Mouse (Mus musculus) ovary, postnatal 14 days (tissue): ENCODE data around the gene Dnttip1.
"Not testable (repeated sequence)": the region's sequence is repeated elsewhere in the genome, so short reads cannot be mapped to it uniquely, and the experiment has no call there.

ENCODE experiments used
- DNase-seq: peaks from one replicate; pipeline ENCODE4 v3.0.0; 2022; ENCODE audit warnings: low spot score

Gene Dnttip1

GRCm38 (mm10) chr2:164783926-164784581, 38.3 kb downstream of the Dnttip1 start:
- no peak for DNase-seq

- no peak for DNase-seq
Observed at GRCm38 (mm10) chr2:164784869-164785420, 39.2 kb downstream of the Dnttip1 start.

DNA sequence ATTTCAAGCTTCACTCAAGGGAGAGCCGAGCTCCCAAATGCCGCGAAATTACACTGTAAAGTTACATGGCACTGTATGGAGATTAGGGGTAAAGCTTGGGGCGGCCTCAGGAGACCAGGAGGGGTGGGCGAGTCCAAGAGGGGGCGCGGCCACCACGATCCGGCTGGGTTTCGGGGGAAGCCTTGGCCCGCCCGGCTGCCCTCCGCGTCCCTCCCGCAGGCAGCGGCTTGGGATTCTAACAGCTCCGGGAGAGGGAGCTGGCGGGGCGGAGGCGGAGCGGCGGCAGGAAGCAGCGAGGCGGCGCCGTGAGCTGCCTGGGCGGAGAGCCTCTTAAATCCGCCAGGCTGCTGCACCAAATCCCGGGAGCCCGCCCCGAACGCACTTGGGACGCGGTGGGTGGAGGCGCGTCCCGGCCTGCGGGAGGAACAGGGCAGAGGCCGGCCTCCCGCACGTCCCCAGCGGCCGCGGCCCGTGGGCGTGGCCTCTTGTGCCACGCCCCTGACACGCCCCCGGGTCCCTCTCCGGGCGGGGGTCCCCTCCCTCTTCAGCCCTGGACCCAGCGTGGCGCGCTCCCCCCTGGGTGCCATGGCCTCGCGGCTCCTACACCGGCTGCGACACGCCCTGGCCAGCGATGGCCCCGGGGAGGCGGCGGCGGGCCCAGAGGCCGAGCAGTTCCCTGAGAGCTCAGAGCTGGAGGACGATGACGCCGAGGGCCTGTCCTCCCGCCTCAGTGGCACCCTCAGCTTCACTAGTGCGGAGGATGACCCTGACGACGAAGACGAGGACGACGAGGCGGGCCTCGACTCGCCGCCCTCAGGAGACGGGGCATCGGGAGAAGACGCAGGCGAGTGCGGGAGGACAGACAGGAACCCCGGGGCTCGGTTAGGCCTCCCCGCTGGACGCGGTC, 40.0 kb downstream of the Dnttip1 start, which contains the start of gene Snx21:
TSS of gene Snx21 (plus strand) at position 343 of the 907 bp plus-strand sequence.
- DNase-seq: peak; percentile 77

GRCm38 (mm10) chr2:164786388-164786885, 40.7 kb downstream of the Dnttip1 start:
- DNase-seq: no peak

DNA sequence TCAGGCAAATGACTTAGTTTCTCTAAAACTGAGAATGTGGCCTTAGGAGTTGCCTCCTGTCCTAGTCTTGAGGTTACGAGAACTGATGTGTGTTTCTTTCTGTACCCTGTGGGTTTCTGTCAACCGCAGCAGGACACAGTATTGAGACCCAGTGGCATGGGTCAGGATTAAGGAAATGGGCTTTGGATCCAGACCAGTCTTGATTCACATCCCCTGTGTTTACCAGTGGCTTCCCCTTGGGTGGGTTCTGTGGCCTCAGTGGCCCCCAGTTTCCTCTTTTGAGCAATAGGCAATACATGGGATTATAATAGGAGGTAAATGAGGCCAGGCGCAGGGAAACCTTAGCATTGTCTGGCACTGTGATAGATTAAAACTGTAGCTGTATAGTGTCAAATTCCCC, 41.2 kb downstream of the Dnttip1 start:
- DNase-seq: no peak

DNA sequence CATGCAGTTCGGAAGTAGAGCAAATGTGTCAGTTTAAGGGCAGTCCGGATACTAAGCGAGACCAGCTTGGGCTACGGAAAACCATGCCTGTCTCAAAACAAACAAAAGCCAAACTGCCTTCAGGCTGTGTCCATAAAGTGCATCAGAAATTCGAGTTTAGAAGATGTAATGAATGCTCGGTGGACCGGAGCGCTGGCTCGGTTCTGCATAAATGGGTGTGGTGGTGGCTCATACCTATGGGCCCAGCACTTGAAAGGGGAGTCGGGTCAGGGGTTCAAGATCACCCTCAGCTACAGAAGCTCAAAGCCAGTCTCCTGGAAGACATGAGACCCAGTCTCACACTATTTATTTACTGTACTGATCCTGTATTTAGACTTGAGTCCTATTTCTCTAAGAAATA, 42.0 kb downstream of the Dnttip1 start:
- DNase-seq: no peak

DNA sequence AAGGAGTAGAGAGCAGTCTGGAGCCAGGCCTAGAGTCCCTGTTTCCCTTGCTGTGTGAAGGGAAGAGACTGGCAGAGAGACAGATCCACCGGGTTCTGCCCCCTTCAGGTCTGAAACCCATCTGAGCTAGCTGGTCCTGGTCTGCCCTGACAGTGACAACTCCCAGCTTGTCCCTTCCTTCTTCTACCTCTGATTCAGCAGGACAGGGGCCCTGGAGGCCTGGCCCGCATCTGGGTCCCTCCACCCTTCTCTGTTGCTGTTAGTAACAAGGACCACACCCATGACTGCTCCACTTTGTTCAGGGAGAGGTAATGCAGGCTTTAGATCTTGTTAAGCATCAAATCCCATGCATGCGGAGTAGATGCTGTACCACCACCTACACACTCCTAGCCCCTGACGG, 42.6 kb downstream of the Dnttip1 start:
- DNase-seq: no peak

GRCm38 (mm10) chr2:164790451-164790850, 44.7 kb downstream of the Dnttip1 start:
- DNase-seq: no peak

- DNase-seq: no peak
Observed at GRCm38 (mm10) chr2:164791841-164792261, 46.1 kb downstream of the Dnttip1 start.

DNA sequence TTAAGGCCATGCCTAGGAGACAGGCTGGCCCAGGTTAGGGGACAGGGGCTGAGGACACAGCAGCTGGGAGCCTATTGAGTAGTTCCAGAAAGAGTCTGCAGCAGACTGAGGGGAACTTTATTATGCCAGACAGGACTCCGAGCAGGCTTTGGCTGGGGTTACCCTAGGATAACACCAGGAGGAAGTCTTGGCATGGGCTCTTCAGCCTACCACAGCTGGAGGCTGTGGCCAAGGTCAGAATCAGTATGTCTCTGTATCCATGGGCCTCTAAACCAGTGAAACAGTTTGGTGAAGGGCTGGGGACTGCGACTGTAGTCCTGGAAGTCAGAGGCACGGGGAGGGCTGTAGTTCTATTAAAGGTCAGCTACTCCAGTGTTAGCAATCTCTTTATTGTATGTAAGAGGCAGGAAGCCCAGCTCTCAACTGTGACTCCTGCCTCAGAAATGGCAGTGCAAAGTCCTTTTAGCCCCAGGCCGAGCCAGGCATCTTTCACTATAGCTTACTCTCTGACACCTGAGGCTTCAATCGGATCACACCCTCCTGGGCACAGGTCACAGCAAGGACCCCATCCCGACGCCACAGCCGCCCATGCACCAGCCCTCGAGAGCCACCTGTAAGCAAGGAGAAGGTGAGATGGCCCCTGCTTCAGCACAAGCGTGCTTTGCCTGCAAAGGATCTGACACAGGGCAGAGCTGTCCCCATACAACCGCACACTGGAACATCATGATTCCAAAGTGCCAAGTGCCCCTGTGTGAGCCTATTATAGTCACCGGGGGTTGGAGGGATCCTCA, 46.8 kb downstream of the Dnttip1 start:
- no peak for DNase-seq

DNA sequence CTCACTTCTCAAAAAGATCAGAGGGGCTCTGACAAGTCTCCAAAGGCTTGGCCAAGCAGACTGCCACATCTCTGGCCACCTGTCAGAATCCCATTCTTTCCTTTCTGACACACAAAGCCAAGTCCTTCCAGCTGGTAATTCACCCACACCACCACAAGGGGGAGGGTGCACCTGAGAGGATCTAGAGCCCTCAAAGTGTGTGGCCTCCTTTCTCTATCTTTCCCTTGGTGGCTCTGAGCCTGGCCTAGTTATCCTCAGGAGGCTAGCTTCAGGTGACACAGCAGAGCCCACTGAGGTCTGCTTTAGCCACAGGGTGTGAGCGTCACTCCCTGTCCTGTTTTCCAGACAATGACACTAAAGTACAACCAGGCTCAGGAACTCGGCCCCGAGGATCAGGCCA, 47.5 kb downstream of the Dnttip1 start:
- DNase-seq: peak; percentile 47

DNA sequence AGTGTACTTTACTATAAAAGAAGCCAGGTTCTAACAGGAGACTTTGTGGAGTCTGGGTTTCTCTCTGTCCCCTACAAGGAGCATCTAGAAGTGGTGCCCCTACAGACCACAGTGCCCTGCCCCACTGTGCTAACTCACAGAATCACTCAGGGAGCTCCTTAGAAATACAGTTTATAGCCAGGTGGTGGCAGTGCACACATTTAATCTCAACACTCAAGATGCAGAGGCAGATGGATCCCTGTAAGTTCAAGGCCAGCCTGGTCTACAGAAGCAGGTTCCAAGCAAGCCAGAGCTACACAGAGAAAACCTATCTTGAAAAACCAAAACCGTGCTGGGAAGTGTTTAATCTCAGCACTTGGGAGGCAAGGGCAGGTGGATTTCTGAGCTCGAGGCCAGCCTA, 48.0 kb downstream of the Dnttip1 start:
- DNase-seq: no peak

DNA sequence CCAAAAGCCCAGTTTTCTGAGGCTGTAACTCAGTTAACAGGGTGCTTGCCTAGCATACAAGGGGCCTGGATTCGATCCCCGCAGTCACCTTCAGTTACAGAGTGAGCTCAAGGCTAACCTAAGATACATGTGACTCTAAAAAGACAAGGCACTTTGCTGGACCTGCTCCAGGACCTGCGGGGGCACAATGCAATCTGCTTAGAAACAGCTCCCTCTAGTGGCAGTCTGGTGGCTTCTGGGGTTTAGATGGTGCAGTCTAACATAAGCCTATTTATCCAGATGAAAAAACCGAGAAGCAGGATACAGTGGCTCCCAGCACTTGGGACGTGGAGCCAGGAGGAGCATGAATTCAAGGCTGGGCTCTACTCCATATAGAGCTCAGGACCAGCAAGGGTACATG, 48.5 kb downstream of the Dnttip1 start:
- DNase-seq: peak; percentile 82

GRCm38 (mm10) chr2:164795868-164796267, 50.1 kb downstream of the Dnttip1 start:
- DNase-seq: no peak

GRCm38 (mm10) chr2:164798554-164798953, 52.8 kb downstream of the Dnttip1 start:
- DNase-seq: not testable (repeated sequence)

DNA sequence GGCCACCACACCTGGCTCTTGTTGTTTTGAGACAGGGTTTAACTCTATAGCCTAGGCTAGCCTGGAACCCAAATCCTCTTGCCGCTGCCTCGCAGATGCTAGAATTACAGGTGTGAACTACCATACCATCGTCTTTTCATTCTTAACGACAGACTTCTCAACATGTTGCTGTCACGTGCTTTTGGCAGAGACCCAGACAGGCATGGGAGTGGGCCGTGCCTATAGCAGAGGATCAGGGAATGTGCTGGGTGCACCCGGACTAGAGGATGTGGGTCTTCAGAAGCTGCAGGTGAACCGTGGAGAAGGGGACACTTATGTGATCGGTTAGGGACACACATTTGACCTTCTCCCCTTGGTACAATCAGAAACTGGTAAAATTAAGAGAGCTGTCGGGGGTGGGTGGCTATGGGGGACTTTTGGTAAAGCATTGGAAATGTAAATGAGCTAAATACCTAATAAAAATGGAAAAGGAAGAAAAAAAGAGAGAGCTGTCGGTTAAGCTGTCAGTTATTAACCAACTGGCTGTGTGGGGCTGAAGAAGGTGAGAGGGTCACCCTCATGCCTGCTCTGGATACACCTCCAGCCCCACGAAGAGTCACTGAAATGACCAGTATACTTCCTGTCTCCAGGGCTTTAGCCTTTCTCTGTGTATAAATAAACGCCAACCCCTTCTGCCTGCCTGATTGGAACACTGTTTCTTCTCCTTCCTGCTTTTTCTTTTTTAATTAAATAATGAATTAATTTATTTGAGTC, 54.6 kb downstream of the Dnttip1 start:
- DNase-seq: no peak

- no peak for DNase-seq
Observed at GRCm38 (mm10) chr2:164803201-164803920, 57.6 kb downstream of the Dnttip1 start.

GRCm38 (mm10) chr2:164803921-164804313, 58.1 kb downstream of the Dnttip1 start:
- no peak for DNase-seq

DNA sequence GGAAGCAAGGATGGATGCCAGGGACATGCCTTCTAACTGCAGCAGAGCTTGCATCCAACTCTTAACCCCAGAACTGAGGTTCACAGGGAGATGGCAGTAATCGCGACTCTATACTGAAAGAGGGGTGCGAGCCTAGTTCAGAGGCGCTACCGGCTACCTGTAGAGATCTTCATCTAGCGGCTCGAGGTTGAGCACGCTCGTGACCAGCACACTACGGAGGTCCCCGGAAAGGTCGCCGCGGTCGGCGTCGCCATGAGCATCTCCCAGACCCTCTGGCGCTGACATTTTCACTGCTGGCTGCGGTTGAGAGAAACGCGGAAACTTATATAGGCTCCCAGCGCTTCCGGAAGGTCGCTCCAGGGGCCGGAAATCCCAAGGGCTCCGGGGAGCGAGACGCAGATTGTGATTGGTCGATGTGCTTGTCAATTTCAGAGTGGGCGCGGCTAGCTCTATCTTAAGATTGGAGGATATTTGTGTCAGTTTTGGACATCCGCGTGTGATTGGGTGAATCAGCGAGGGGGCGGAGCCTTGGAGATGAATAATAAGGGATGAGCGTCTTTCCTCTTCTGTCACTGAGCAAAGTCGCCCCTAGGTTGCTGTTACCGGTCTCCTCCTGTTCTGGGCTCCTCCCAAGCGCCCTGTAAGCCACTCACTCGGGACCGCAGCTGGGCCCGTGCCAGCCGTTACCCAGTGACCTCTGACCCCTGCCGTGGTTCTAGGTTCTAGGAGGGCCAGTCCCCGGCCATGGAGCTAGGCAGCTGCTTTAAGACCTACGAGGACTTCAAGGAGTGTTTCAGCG, 58.9 kb downstream of the Dnttip1 start, which contains the start of the genes Acot8 and Zswim3:
TSS of gene Acot8 (minus strand) at position 350 of the 799 bp plus-strand sequence.
TSS of gene Zswim3 (plus strand) at position 566 of the 799 bp plus-strand sequence.
- peak; percentile 98 for DNase-seq
